Mouse (Mus musculus) adrenal gland, adult 2 months (tissue): ENCODE measurements around the gene Ptprn2. TPM values are rescaled to one million over a fixed set of nuclear protein-coding genes. Genes with fewer than 3 reads are reported as not detected.

Experiments
- DNase-seq: peaks from one replicate; pipeline ENCODE4 v3.0.0; 2021
- long read RNA-seq: library from polyadenylated mRNA; stranded (forward); transcript quantifications from one replicate; pipeline ENCODE4 v2.0.0, GENCODE M21; 2021
- polyA plus RNA-seq: library from polyadenylated mRNA; depleted of rRNA; stranded (reverse); fragments of >200 nt; gene quantifications from 2 replicates; pipeline ENCODE4 v1.2.3, GENCODE M21; 2012; rRNA removed
- total RNA-seq, 2 experiments: library from RNA; stranded (reverse); gene quantifications; 2 replicates each; pipeline ENCODE4 v1.2.3; 2021

Ptprn2 gene
- 10 to 100 TPM; 17.4 to 25.4 TPM for total RNA-seq
- 18.7 and 22.3 TPM in 2 replicates for polyA plus RNA-seq
- long read RNA-seq, partial matches to known transcripts: 1 of 2 reads
- long read RNA-seq, other reads (novel, unspliced or antisense): 1 of 2 reads

DNA sequence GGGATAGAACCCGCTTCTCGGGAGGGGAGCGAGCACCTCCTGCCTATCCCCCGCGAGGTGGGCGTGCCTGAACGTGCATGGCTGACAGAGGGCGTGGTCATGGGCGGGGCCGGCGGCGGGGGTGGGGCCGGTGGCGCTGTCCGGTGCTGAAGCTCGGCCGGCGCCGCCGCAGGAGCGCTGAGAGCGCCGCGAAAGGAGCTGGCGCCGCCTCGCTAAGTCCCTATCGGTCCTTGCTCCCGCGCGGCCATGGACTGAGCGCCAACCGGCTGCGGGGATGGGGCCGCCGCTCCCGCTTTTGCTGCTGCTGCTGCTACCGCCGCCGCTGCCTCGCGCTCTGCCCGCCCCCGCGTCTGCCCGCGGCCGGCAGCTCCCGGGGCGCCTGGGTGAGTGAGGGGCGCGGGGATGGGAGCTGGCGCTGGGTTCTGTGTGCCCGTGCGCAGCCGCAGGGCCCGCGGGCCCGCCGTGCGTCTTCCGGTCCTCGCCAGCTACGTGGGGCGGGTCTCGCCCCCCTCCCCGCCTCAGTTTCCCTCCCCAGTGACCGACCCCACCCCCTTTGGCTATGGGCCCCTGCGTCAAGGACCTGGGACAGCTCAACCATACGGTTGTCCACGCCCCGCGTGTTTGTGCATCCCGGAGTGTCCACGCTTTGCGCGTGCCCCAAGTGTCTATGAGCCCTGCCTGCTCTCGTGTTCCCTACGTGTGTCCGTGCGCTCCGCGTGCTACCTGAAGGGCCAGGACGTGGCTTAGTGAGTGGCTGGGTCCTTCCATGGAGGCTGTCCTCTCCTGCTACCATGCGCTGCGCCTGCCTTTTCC lies at the start of gene Ptprn2:
Gene Ptprn2 (plus strand): TSS at position 130 of the 813 bp plus-strand sequence.
- peak; percentile 79 for DNase-seq

DNA sequence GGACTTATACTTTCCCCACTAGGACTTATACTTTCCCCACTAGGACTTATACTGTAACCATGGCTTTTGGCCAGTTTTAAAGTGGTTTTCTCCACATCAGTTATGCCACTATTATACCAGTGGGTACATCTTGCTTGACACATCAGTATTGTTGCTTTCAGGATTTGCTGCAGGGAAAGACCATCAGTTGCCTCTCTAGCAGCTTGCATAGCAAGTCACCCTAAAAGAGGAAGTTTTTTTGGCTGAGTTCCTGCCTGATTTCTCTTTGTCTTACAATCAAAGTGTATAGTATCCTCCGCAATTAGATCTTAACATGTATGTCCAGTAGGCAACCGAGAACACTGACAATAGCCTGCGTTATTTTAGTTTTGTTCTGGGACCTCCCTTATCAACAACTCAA lies 49.4 kb upstream of the Ptprn2 start:
- no peak for DNase-seq

DNA sequence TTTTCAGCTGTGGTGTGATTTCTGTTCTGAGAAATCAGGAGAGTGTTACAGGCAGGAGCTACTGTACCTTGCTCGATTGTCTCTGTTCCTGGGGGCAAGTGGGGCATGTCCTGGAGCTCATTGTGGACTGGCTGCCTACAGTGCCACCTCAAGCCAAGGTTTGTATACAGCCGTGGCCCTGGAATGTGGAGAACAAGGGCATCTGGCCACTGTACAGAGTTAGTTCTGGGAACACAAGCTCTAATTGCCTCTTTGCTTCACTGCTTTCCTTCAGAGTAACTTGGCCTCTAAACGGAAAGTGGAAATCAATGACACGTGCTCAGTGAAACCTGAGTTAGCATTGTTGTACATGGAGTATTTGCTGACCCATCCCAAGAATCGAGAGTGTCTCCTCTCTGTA lies 46.9 kb upstream of the Ptprn2 start:
- no peak for DNase-seq

DNA sequence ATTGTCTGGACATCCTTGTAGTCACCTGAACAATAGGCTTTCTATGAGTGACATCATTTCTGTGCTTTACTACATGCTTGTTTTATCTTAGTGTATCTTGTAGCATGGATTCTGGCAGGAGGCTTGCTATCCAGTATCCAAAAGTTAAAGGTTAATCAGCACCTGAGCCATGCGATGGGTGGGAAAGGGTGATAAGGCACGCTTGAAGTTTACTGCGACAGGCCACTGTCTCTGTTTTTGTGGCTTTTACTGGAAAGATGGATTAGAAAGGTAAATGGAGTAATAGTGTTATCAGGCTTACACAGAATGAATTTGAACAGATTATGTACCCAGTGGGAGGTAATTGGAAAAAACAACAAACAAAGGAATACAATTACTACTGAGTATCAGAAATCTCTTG lies 43.3 kb upstream of the Ptprn2 start:
- no peak for DNase-seq

DNA sequence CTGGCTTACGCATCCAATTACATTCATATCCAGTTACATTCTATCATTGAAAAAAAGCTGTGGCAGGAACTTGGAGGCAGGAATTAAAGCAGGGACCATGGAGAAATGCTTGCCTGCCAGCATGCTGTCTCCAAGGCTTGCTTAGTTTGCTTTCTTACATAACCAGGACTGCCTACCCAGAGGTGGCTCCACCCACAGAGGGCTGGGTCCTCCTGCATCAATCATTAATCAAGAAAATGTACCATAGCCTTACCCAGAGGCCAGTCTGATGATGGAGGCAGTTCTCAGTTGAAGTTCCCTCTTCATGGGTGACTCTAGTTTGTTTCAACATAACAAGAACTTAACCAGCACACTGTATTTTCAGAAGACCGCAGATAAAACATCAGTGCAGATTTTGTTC lies 36.0 kb upstream of the Ptprn2 start:
- no peak for DNase-seq

DNA sequence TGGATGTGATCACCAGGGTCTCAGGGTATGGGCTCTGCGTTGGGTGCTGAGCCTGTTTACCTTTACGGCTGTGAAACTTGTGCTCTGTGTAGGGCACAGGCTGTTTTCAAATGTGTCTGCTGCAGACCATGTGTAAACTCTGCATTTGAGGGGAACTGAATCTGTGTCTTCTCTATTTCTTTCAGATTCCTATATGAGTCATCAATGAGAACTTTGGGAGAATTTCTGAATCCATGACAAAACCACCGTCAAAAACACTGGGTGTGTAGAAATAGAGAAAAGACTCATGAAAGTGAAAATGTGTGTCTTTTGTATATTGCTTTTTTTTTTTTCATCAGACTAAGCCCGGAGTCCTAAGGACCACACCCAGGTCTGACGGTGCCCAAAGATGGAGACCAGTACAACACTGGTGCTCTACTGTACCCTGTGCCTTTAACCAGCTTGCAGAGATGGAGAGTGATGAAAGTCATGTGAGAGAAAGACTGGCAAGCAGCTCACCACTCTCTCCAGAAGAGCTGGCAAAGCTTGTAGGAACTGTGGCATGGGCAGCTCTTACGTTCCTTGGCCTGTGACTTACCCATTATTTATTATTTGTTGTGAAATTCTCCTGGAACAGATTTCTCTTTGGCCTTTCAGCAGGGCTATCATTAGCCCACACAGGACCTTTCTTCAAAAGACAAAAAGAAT lies 25.0 kb upstream of the Ptprn2 start:
- peak; percentile 35 for DNase-seq

DNA sequence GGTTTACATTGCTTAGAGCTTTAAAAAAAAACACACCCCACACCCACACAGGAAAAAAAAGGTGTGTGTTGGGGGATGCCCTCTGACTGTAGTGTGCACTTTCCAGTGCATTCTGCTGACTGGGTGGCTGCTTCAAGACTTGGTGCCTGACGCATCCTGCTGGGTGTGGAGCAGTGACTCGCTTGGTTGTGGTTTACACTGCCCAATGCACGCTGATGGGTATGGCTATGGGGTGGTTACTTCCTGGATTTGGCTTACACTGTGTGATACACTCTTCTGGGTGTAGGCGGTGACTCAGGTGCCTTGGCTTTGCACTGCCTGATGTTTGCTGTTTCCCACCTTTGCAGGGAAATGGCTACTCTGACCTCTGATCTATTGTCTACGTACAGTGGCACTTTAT lies 18.5 kb upstream of the Ptprn2 start:
- DNase-seq: no peak

DNA sequence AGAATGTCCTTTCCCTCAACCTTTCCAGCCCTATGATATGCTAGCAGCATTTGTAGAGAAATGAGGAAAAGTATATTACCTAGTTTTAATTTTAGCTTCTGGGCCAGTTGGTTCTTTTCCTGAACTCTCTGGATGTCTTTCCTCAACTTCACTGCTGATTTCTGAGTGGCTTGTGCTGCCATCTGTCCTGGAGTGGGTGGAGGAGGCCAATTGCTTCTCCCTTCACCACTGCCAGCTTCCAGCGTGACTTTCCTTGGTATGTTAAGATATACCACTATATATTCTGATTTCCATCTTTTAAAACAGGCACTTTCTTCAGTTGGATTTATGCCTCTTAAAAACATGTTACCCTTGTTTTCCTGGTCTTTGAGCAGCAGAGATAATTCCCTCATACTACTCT lies 17.2 kb upstream of the Ptprn2 start:
- no peak for DNase-seq

DNA sequence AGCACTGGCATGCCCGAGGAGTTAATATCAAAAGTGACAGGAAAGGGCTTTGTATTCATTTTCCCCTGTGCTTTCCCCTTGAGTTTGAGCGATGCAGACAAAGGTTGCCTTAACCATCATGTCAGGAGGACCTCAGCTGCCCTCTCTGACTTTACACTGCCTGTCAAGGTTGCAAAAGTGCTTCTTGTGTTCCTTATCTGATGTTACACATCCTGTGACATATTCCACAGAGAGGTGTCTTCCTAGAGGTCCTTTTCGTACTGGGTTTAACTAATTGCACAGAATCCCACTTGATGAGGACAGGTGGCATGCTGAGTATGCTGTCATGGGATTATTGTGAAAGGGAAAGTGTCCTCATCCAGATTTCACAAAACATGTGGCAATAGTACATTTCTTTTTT lies 16.4 kb upstream of the Ptprn2 start:
- no peak for DNase-seq

DNA sequence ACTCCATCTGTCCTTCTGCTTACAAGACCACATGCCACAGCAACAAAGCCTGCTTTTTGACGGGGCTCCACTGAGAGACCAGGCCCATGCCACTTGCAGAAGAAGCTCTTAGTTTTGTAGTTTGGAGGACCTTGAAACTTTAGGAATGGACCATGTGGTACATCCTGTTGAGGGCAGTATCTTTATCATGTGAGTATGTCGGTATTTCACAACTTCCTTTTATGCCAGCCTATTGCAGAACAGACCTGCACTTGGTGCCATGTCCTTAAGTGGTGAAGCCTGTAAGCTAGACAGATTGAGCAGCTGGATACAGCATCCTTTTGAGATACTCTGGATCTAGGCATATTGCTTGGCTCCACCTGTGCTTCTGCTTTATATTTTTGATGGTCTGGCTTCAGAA lies 12.3 kb upstream of the Ptprn2 start:
- DNase-seq: no peak

DNA sequence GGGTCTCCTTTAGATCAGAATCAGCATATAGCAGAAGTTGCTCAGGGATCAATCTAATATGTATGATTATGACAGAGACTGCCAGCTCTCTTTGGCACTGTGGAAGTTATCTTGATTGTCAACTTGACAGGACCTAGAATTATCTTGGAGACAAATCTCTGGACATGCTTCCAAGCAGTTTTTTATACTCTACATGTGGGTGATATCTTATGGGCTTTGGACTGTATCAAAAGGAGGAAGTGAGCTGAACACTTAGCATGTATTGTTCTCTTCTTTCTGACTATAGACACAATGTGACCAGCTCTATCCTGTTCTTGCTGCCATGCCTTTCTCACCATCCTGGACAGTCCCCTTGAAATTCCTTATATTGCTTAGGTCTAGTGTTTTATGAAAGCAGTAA lies 11.8 kb upstream of the Ptprn2 start:
- no peak for DNase-seq

DNA sequence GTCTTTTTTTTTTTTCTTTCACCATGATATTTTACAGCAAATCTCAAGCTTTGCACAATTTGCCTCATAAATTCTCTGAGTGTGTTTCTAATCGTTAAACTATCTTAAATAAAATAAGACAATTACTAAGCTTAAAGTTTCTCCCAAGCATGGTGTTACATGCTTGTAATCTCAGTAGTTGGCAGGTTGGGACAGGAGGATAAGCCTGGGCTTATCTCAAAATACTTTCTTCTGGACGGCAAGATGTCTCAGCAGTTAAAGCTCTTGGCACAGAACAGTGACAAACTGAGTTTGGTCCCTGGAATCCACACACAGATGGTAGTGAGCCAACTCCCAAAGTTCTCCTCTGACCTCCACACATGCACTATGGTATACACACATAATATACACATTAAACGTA lies 10.8 kb upstream of the Ptprn2 start:
- no peak for DNase-seq

DNA sequence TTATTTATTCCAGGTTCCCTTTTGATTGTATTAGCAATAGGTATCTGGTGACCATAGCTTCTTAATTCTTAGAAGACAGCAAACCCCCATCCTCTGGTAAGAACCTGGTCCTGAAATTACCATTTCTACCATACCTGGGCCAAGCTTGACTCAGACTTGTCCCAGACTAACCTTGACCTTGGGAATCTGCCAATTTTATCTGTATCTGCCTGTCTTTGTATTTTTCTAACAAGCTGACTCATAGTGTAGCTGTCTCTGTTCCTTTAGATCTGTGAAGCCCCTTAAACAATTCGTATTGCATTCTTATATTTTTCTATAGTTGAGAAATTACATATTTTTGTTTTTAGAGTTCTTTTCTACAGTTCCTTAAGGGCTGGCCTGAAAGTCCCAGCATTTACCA lies 6.7 kb upstream of the Ptprn2 start:
- DNase-seq: no peak

DNA sequence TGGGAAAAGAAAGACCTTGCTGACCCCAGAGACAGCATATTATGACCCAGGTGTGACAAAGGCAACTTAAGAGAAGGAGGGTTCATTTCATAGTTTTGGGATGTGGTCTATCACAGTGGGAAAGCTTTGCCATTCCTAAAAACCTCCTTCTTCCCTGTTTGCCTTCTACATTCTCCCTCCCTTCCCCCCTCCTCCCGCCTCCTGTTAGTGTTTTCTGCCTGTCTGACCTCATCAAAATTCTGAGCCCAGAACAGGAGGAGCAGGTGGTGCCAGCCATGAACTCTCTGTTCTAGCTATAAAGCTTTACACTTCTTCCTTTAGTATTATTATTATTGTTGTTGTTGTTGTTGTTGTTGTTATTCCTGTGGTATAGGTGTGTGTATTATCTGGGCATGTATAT lies 3.6 kb upstream of the Ptprn2 start:
- DNase-seq: no peak

DNA sequence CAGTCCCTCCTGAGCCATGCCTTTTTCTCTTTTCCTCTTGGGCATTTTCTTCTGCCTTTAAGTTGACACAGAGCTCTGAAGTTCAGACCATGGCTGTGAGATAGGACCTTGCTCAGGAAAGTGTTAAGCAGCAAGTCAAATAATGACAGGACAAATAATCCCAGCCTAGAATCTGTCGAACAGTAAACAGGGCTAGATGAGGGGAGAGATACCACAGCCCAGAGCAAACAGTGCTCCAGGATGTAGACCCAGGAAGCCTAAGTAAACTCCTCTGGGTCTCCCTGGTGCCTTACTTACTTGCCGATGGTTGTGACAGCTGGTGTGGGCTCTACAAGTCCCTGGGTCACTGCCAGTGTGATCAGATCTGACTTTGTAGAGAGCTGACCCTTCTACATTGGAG lies 1.9 kb upstream of the Ptprn2 start:
- no peak for DNase-seq

DNA sequence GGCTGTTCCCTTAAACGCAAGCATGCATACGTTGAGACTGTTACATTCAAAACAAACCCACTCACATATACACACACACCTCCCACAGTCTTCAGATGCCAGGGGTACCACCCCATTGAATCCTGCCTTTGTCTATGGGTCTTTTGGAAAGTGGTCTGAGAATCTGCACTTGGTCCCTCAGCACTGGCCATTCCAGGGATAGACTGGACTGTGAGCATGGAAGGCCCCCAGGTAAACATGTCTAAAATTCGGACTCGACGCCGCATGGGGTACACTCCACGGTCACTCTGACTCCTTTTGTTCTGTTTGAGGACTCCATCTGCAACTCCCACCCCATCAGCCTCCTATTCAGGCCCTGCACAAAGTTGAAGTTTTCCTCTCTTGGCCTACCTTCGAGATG lies 529 bp upstream of the Ptprn2 start:
- DNase-seq: no peak

DNA sequence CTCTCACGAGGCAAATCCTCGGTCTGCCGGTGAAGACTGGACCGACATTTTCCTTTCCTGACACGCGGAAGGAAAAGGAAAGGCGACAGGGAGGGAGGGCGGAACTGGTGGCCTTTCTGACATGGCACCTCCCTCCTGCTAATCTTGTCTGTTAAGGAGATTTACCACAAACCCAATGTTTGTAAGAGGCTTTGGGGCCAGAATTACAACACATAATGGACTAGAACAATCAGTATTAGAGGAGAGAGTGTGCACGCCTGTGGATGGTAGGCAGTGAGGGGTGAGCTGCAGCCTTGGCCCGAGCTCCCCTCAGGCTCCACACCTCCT lies 847 bp downstream of the Ptprn2 start:
- DNase-seq: no peak

DNA sequence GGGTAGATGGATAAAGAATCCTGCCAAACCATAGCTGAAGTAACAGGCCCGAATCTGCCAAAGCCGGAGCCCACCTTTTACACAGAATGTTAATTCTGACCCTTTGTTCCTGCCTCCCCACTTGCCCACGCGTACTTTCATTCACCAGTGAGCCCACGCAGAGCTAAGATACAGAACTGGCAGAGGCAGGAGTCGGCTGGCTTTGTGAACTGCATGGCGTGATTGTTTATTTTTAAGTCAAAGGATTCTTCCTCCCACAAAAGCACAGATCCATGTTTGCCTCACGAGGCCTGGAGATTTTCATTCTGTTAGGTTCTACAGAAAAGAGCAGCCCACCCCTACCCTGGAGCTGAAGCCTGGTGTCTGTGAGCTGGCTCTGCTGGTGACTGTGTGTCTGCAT lies 3.3 kb downstream of the Ptprn2 start:
- no peak for DNase-seq

DNA sequence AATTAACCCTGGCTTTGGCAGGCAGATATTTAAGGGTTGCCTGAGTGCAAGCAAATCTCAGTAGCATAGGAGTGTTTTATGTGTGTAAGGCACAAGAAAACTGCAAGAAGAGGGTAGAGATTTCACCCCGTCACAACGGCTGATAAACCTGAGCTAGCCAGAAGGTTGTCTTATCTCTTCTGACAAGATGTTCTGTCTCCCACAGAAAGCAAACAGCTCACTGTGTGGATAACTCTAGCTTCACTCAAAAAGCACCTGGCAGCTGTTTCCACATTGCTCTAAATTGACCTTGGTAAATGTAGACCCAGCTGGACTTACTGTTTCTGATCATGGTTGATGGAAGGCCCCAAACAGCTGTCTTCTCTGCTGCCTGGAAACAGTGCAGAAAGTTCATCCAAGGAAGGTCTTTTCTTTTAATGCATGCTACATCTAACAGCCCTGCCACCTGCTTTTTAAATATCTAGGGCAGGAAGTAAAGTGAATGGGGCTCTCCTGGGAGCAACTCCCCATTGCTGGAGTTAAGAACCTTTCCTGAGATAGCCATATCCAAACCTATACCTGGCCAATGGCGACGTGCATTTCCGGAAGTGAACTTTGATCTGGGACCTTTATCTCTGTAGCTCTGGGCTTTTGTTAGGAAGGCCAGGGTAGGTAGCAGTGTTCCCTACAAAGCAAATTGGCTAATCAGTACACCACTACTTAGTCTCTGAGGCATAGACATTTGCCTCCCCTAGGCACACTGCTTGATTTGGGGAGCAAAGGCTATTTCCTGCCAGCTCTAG lies 5.2 kb downstream of the Ptprn2 start:
- DNase-seq: no peak

DNA sequence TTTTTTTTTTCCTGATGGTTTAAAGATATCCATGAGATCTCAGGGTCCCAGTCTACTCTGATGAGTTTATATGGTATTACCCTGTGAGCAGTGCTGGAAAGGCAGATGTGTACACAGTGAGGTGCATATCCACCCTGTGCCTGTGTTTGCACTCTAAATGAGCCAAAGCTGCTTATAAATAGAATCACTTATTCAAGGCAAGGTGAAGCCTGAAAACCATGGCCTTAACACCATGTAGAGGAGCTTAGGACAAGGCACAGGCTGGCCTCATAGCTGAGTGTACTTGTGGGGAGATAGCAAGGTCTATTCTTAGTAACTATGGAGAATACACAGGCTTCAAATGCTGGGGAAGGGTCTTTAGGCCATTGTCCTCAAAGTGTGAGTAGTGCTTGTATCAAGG lies 13.1 kb downstream of the Ptprn2 start:
- DNase-seq: no peak

DNA sequence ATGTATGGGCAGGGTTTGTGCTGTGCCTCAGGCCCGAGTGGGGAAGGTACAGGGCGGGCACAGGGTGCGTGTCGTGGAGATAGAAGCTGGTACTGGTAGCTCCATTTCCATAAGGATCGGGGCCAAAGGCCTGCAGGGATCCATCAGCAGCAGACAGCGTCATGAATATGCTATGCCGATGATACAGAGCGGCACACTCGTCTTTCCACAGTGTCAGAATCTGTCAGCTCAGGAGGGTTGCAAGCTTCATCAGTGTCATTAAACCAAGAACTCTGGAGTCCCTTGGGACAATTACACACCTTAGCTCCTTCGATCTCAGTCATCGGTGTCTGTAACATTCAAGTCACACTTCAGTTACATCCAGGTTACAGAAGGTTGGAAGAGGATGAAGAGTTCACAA lies 15.1 kb downstream of the Ptprn2 start:
- DNase-seq: no peak

DNA sequence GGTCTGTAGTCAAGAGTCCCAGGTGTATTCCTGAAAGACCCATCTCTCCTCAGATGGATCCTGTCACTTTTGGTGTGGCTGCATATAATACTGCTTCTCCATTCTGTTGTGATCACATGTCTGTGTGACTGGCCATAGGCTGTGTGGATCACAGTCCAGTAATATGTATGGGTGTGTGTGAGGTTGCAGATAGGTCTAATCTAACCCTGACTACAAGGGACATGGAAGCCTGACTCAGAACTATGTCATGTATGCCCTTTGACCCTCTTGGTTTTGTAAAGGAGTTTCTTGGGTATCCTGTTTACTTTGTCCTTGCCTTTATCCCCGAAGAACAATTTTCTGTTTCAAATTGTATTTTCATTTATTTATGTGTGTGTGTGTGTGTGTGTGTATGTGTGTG lies 27.0 kb downstream of the Ptprn2 start:
- DNase-seq: no peak

DNA sequence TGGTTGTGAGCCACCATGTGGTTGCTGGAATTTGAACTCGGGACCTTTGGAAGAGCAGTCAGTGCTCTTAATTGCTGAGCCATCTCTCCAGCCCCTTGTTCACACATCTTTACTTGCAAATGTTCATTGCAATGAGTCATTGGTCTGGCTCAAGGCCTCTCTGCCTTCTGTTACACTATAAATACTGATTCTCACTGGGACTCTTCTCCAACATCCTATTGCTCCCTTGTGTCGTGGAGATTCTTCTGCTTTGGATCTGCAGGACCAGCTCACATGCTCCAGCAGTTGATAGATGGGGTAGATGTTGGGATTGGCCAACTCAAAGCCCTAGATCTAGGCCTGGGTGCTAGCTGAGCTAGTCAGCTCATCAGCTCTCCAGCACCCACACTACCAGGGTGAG lies 28.3 kb downstream of the Ptprn2 start:
- peak; percentile 15 for DNase-seq
